Mouse (Mus musculus) midbrain, embryonic 10.5 days (tissue): ENCODE data around the gene Ppp1r9a. TPM values are rescaled to one million over a fixed set of nuclear protein-coding genes. Genes with fewer than 3 reads are reported as not detected.
A peak's percentile ranks its signal among the peaks of the same experiment; 100 is the strongest.
"Not testable (repeated sequence)": the region's sequence is repeated elsewhere in the genome, so short reads cannot be mapped to it uniquely, and the experiment has no call there.

Experiments
- DNase-seq: peaks from one replicate; pipeline ENCODE4 v3.0.0-alpha.2; 2017; ENCODE audit warnings: low spot score
- H3K27ac ChIP-seq: fragments of 300-500 bp; sonication (generic); replicated peaks from 2 replicates; pipeline ENCODE4 v1.5.1; 2016; ENCODE audit warnings: mild to moderate bottlenecking
- H3K27me3 ChIP-seq: fragments of 300-500 bp; sonication (generic); 2 replicates; pipeline ENCODE4 v1.6.1; 2016; ENCODE audit warnings: low read depth, mild to moderate bottlenecking; ENCODE audit not compliant: poor library complexity, severe bottlenecking
- H3K36me3 ChIP-seq: fragments of 300-500 bp; sonication (generic); 2 replicates; pipeline ENCODE4 v1.6.1; 2016; ENCODE audit warnings: mild to moderate bottlenecking, moderate library complexity
- H3K4me1 ChIP-seq: fragments of 300-500 bp; sonication (generic); 2 replicates; pipeline ENCODE4 v1.6.1; 2016
- H3K4me3 ChIP-seq: fragments of 300-500 bp; sonication (generic); 2 replicates; pipeline ENCODE4 v1.5.1; 2016; ENCODE audit warnings: mild to moderate bottlenecking, moderate library complexity
- H3K9me3 ChIP-seq: fragments of 300-500 bp; sonication (generic); replicated peaks from 2 replicates; pipeline ENCODE4 v1.6.1; 2016; ENCODE audit warnings: mild to moderate bottlenecking
- whole genome bisulfite sequencing: fragments of 180-500 bp; shearing (Covaris S2); methylation state at CpG from one replicate; pipeline ENCODE4 v1.1.7; 2016; 5-methylcytosine and 5-hydroxymethylcytosine counted together
- polyA plus RNA-seq: library from polyadenylated mRNA; unstranded; fragments of >200 nt; fragmentation: Nextera tagmentation; extraction: Ambion mirVana; gene quantifications from 2 replicates; pipeline ENCODE4 v1.2.1, GENCODE M21; 2016

The Ppp1r9a gene
- polyA plus RNA-seq, result 17.6 and 18.7 TPM in 2 replicates

DNA sequence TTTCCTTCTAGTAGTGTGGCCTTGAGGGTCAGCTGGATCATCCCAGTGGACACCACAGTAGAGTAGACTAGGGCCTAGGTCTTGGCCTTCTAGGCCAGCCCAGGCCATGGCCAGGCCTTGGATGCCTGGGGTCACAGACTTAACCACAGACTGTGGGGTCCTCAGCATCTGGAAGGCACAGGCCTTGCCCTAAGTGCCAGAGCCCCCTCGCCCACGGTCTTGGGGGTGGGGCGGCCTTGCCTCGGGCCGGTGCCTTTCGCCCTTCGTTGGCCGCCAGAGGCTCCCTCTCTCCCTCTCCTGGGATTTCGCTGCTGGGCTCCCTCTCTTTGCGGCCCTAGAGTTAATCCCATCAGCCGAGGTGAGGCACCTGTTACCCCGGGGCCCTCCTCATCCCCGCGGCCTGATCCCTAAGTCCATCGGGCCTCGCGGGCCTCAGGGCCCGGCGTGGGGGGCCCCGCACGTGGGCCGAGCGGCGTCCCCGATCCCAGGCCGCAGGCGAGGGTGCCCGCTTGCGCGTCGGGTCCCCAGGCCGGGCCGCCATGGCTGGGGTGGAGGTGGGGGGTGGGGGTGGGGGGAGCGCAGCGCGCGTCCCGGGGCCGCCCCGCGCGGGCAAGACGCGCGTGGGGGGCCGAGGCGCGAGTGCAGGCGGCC, at the start of gene Ppp1r9a:
TSS of gene Ppp1r9a (plus strand) at position 244 of the 651 bp plus-strand sequence.
- under 1% methylated on average over 49 of the region's 49 CpGs for WGBS
- peaks cover 17% of the 10 kb centered on the region for H3K36me3 ChIP-seq
- peaks cover 43% of the 10 kb centered on the region for H3K4me1 ChIP-seq
- peak; percentile 82 for DNase-seq
- no peaks in the 10 kb centered on the region for H3K9me3 ChIP-seq
- no peaks in the 10 kb centered on the region for H3K27me3 ChIP-seq
- peak within 1 kb of the TSS; percentile 99 for H3K27ac ChIP-seq
- peak within 1 kb of the TSS; percentile 76 for H3K4me3 ChIP-seq

GRCm38 (mm10) chr6:4855236-4855635, 47.5 kb upstream of the Ppp1r9a start:
- Histone ChIP-seq H3K36me3 (no peaks in the 10 kb centered on the region), H3K4me3 (no peak overlapping the region), H3K27ac (no peak overlapping the region), H3K27me3 (no peaks in the 10 kb centered on the region), H3K9me3 (0 out of 2 replicates have a peak, but pooled peaks cover 5% of the 10 kb centered on the region), H3K4me1 (peaks cover 17% of the 10 kb centered on the region)
- WGBS, result 68% methylated on average over 10 of the region's 10 CpGs
- DNase-seq, result no peak

DNA sequence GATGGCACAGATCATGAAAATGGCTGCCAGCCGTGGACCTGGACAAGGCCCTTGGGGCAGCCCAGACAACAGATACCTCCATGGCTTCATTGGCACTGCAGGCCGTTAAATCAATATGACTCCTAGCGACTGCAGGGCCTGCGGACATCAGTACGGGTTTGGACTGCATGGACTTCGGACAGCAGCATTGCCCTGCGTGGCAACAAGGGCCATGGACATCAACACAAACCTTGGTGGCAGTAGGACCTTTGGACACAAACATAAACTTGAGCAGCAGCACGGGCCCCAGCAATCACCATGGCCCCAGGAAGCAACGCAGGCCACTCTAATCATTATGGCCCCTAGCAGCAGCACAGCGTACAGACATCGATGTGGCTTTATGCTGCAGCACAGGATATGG, 45.8 kb upstream of the Ppp1r9a start:
- DNase-seq, result no peak
- H3K36me3 ChIP-seq, result no peaks in the 10 kb centered on the region
- no peaks in the 10 kb centered on the region for H3K27me3 ChIP-seq
- H3K4me1 ChIP-seq, result peaks cover 5% of the 10 kb centered on the region
- WGBS, result 94% methylated on average over 11 of the region's 11 CpGs
- 0 out of 2 replicates have a peak, but pooled peaks cover 5% of the 10 kb centered on the region for H3K9me3 ChIP-seq
- no peak overlapping the region for H3K27ac ChIP-seq
- H3K4me3 ChIP-seq, result no peak overlapping the region

DNA sequence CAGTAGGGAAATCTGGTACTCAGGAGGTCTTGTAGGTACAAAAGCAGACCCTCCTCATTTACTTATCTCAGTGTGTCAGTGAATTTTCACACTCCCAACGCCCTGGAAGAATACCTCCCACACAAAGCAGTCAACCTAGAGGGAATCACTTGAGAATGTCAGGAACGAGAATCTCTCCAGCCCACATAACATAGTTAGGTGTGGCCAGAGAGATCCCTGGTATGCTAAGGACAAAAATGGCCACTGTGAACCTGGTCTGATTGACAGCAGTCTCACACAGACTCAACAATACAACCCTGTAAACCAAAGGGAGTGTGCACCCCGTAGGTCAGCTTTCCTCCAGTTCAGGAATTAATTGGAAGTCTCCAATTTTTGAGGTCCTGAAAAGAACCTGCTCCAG, 18.4 kb upstream of the Ppp1r9a start:
- Histone ChIP-seq H3K36me3 (no peaks in the 10 kb centered on the region), H3K27ac (no peak overlapping the region), H3K27me3 (no peaks in the 10 kb centered on the region), H3K4me3 (no peak overlapping the region), H3K4me1 (peaks cover 5% of the 10 kb centered on the region; the same call in 1 of the 2 replicates), H3K9me3 (no peaks in the 10 kb centered on the region)
- no peak for DNase-seq
- WGBS, result 73% methylated on average over 3 of the region's 3 CpGs

GRCm38 (mm10) chr6:4889544-4889943, 13.2 kb upstream of the Ppp1r9a start:
- H3K36me3 ChIP-seq, result no peaks in the 10 kb centered on the region
- 86% methylated on average over 9 of the region's 9 CpGs for whole genome bisulfite sequencing
- H3K4me1 ChIP-seq, result no peaks in the 10 kb centered on the region
- H3K9me3 ChIP-seq, result no peaks in the 10 kb centered on the region; the same call in 1 of the 2 replicates
- H3K27ac ChIP-seq, result no peak overlapping the region
- H3K27me3 ChIP-seq, result no peaks in the 10 kb centered on the region
- no peak overlapping the region for H3K4me3 ChIP-seq
- DNase-seq, result no peak

- no peaks in the 10 kb centered on the region; the same call in 1 of the 2 replicates for H3K9me3 ChIP-seq
- no peaks in the 10 kb centered on the region for H3K4me1 ChIP-seq
- H3K4me3 ChIP-seq, result no peak overlapping the region
- H3K27me3 ChIP-seq, result no peaks in the 10 kb centered on the region
- 43% methylated on average over 11 of the region's 11 CpGs for WGBS
- 0 out of 2 replicates have a peak overlapping the region, but pooled peaks have one; percentile 28 for H3K27ac ChIP-seq
- no peaks in the 10 kb centered on the region for H3K36me3 ChIP-seq
- no peak for DNase-seq
These were observed 10.3 kb upstream of the Ppp1r9a start for GRCm38 (mm10) chr6:4892417-4892816.

DNA sequence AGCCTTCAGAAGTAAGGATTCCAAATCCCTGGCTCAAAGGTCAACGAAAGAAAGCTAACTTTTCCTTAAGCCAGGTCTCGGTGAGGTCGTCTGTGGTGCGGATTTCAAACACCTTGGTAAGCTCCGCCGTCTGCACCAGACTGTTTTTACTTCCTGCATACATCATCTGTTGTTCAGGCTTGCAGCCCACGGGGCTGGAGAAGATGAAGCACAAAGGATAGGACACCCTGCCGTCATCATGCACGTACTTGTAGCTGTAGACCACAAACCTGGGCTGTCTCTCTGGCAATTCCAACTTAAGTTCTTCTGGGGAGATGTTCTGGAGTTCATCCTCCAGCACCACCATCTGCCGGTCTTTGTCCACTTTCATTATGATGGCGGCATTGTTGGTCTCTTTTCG, 9.4 kb upstream of the Ppp1r9a start:
- H3K27me3 ChIP-seq, H3K27ac ChIP-seq: not testable (repeated sequence)

DNA sequence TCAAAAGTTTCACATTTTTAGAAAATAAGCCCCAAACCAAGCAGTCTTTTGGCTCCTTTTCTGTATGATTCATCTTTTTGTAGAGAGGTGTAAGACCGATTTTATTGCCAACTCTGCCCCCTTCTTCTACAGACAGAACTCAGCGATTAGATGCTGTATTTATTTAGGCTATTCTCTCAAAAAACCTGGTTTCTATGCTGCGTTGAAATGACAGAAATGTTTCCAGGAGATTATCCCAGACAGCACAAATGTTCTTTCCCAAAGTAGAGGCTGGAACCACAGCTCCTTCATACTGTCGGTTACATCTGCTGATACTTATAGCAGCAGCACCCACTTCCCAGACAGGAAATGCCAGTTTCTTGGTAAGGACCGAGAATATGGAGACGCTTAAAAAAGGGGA, 2.8 kb upstream of the Ppp1r9a start:
- H3K36me3 ChIP-seq, result no peaks in the 10 kb centered on the region

More for the DNA sequence above, 9.4 kb upstream of the Ppp1r9a start:
- H3K9me3 ChIP-seq, H3K4me3 ChIP-seq, H3K4me1 ChIP-seq, DNase-seq, H3K36me3 ChIP-seq: not testable (repeated sequence)
- 67% methylated on average over 12 of the region's 12 CpGs for WGBS

DNA sequence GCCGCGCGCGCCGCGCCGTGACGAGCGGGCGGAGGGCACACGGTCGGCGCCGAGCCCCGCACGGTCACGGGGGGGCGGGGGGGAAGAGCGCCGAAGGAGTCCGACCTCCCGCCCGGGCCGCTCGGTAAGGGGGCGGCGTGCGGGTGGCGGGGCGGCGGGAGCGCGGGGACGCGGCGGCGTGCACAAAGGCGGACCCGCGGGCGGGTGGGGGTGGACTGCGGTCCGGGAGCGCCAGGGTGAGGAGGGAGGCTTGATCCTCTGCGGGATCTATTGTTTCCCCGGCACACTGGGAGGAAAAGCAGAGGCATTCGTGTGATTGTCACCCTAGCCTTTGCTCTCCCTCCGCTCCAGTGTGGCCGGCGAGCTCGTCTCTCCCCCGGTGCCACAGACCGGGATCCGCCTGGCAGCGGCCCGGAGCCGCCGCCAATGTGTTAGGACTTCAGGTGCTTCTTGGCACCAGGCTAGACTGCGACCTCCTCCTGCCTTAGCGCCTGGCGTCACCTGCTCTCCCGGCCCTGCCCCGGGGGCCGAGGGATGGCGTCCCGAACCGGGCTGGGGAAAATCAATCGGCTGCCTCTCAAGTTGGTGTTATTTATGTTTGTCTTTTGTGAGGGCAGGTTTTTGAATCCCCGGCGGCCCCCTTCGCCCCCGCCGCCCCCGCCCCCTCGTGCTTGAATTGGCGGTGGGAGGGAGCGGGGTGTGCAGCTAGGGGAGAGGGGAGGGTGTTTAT, 773 bp downstream of the Ppp1r9a start:
- no peaks in the 10 kb centered on the region for H3K9me3 ChIP-seq
- peak; percentile 79 for DNase-seq
- no peaks in the 10 kb centered on the region for H3K27me3 ChIP-seq
- peak overlapping the region; percentile 99 for H3K27ac ChIP-seq
- H3K36me3 ChIP-seq, result peaks cover 17% of the 10 kb centered on the region
- peaks cover 50% of the 10 kb centered on the region for H3K4me1 ChIP-seq
- peak overlapping the region; percentile 76 for H3K4me3 ChIP-seq
- 0% methylated on average over 46 of the region's 77 CpGs for WGBS

More for the DNA sequence above, 2.8 kb upstream of the Ppp1r9a start:
- DNase-seq, result no peak
- no peaks in the 10 kb centered on the region for H3K27me3 ChIP-seq
- H3K9me3 ChIP-seq, result no peaks in the 10 kb centered on the region
- no peak overlapping the region for H3K4me3 ChIP-seq
- no peak overlapping the region for H3K27ac ChIP-seq
- H3K4me1 ChIP-seq, result peaks cover 19% of the 10 kb centered on the region
- WGBS, result 91% methylated on average over 6 of the region's 6 CpGs

DNA sequence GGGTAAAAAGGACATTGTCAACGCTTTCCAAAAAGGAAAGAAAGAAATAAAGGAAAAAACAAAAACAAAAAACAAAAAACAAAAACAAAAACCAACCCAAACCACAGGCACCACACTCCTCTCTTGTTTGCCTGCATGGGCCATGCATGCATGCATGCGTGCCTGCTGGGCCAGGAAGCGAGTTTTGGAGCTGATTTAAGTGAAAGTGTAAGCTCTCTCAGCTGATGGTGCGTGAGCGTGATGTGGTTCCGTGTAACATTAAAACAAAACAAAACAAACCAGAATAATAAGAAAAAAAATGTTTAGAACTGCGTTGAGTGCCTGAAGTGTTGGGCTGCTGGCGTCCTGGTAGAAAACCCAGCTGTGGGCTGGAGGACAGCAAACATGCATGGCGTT, 1.3 kb downstream of the Ppp1r9a start:
- no peak for DNase-seq

GRCm38 (mm10) chr6:4910042-4910634, 7.4 kb downstream of the Ppp1r9a start:
- Histone ChIP-seq H3K4me1 (peaks cover 81% of the 10 kb centered on the region), H3K4me3 (no peak overlapping the region), H3K9me3 (no peaks in the 10 kb centered on the region), H3K36me3 (peaks cover 19% of the 10 kb centered on the region), H3K27me3 (no peaks in the 10 kb centered on the region), H3K27ac (peak overlapping the region; percentile 50)
- no peak for DNase-seq
- 38% methylated on average over 10 of the region's 10 CpGs for WGBS

More for the DNA sequence above, 1.3 kb downstream of the Ppp1r9a start:
- Histone ChIP-seq H3K4me3 (peak overlapping the region; percentile 76), H3K9me3 (no peaks in the 10 kb centered on the region), H3K4me1 (peaks cover 56% of the 10 kb centered on the region), H3K27ac (peak overlapping the region; percentile 99), H3K27me3 (no peaks in the 10 kb centered on the region), H3K36me3 (peaks cover 17% of the 10 kb centered on the region)
- WGBS, result 6% methylated on average over 9 of the region's 9 CpGs

DNA sequence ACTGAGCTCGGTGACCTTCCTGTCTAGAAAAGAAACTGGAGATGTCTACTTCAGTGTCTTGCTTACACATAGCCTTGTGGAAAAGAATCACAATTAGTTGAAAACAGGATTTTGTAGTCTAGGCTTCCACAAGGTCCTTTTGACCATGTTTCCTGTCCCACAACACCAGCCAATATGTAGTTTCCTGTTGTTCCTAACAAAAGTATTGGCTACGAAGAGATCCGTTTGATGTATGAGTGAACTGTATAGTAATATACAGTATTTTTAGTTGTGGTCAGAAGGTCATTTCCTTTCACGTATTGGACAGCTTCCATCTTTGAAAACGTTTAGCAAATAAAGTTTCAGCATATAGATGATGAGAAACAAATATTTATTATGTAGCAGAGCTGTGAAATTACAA, 15.8 kb downstream of the Ppp1r9a start:
- no peak overlapping the region for H3K27ac ChIP-seq
- 92% methylated on average over 5 of the region's 5 CpGs for WGBS
- DNase-seq, result no peak
- H3K27me3 ChIP-seq, result no peaks in the 10 kb centered on the region
- peaks cover 6% of the 10 kb centered on the region; the same call in 1 of the 2 replicates for H3K9me3 ChIP-seq
- peaks cover 43% of the 10 kb centered on the region for H3K36me3 ChIP-seq
- H3K4me1 ChIP-seq, result peaks cover 14% of the 10 kb centered on the region
- no peak overlapping the region for H3K4me3 ChIP-seq

GRCm38 (mm10) chr6:4923791-4924190, 21.1 kb downstream of the Ppp1r9a start:
- H3K27me3 ChIP-seq, H3K27ac ChIP-seq, H3K4me3 ChIP-seq, DNase-seq, H3K9me3 ChIP-seq, H3K4me1 ChIP-seq: not testable (repeated sequence)
- peaks cover 32% of the 10 kb centered on the region for H3K36me3 ChIP-seq
